Comparison of ENCODE assay signal across 8 mouse cellular contexts in genomic region chr15:90225058-90225575, GRCm38 (mm10). TPM values are rescaled to one million over a fixed set of nuclear protein-coding genes. Genes with fewer than 3 reads are reported as not detected.
A peak's percentile ranks its signal among the peaks of the same experiment; 100 is the strongest.
DNase-seq lines count a peak whose midpoint lies in the region; ATAC-seq and TF ChIP-seq lines count a peak whose summit lies in the region.

No protein-coding gene starts in this region.

- 58% methylated on average over 4 of the region's 4 CpGs for WGBS in intestine, embryonic 14.5 days
- 50% methylated on average over 4 of the region's 4 CpGs for WGBS in liver, postnatal 0 days (ENCODE audit: insufficient replicate concordance)
- WGBS in neural tube, embryonic 13.5 days, result 64% methylated on average over 4 of the region's 4 CpGs

- no peak overlapping the region for H3K27ac ChIP-seq in intestine, embryonic 14.5 days (ENCODE audit: low read depth)
- H3K27ac ChIP-seq in liver, postnatal 0 days (ENCODE audit: low read depth), result no peak overlapping the region
- no peak overlapping the region for H3K27ac ChIP-seq in neural tube, embryonic 13.5 days (replicated peaks)

- no peak overlapping the region for H3K9ac ChIP-seq in intestine, embryonic 14.5 days (ENCODE audit: low read length)
- peak overlapping the region; percentile 72; the same call in 1 of the 2 replicates for H3K9ac ChIP-seq in liver, postnatal 0 days (replicated peaks)
- H3K9ac ChIP-seq in neural tube, embryonic 13.5 days, result peak overlapping the region; percentile 91

- ATAC-seq in erythroblast, adult 5-6 weeks (replicated peaks; ENCODE audit: low FRiP score, poor library complexity, severe bottlenecking), result peak; percentile 76
- no peak for ATAC-seq in intestine, embryonic 14.5 days (replicated peaks; ENCODE audit: low FRiP score, low TSS enrichment, low read depth)
- ATAC-seq in liver, postnatal 0 days, result no peak
- ATAC-seq in neural tube, embryonic 13.5 days (ENCODE audit: low read depth), result no peak

- peaks cover 39% of the 10 kb centered on the region for H3K36me3 ChIP-seq in intestine, embryonic 14.5 days (ENCODE audit: control insufficient read depth, insufficient read depth, low read length)
- H3K36me3 ChIP-seq in liver, postnatal 0 days (replicated peaks; ENCODE audit: insufficient read depth, low read length), result peaks cover 28% of the 10 kb centered on the region
- peaks cover 34% of the 10 kb centered on the region for H3K36me3 ChIP-seq in neural tube, embryonic 13.5 days

- DNase-seq in CD4-positive helper T cell, adult 2 months (ENCODE audit: low read depth, low spot score), result peak; percentile 70
- peak; percentile 42 for DNase-seq in T-cell, adult 2 months (ENCODE audit: low spot score)
- no peak for DNase-seq in intestine, embryonic 14.5 days (ENCODE audit: low spot score)
- peak; percentile 58 for DNase-seq in liver, postnatal 0 days
- DNase-seq in gastrocnemius, postnatal 14 days, result no peak
- no peak for DNase-seq in ovary, adult 18-20 months (ENCODE audit: low spot score)

- no peak for TF ChIP-seq EP300 in liver, postnatal 0 days (IDR thresholded peaks at IDR 0.05; ENCODE audit: low read depth)

- peak overlapping the region; percentile 90 for H3K4me2 ChIP-seq in intestine, embryonic 14.5 days (ENCODE audit: low read length)
- H3K4me2 ChIP-seq in liver, postnatal 0 days (ENCODE audit: low read depth, low read length), result peak overlapping the region; percentile 75
- H3K4me2 ChIP-seq in neural tube, embryonic 13.5 days, result peak overlapping the region; percentile 65

- no peaks in the 10 kb centered on the region for H3K9me3 ChIP-seq in intestine, embryonic 14.5 days (ENCODE audit: control insufficient read depth, low read length)
- H3K9me3 ChIP-seq in liver, postnatal 0 days (ENCODE audit: low read length), result no peaks in the 10 kb centered on the region
- no peaks in the 10 kb centered on the region for H3K9me3 ChIP-seq in neural tube, embryonic 13.5 days

- intact Hi-C loops in gastrocnemius, postnatal 14 days (cut with DNase I; ENCODE audit: low total_unique reads), result no loop called here

- TF ChIP-seq CTCF in liver, postnatal 0 days (IDR thresholded peaks at IDR 0.05; ENCODE audit: low read depth), result peak; percentile 68

- H3K27me3 ChIP-seq in intestine, embryonic 14.5 days (replicated peaks; ENCODE audit: control insufficient read depth, insufficient read depth, low read length), result no peaks in the 10 kb centered on the region
- no peaks in the 10 kb centered on the region for H3K27me3 ChIP-seq in liver, postnatal 0 days (ENCODE audit: insufficient read depth, low read length)
- no peaks in the 10 kb centered on the region for H3K27me3 ChIP-seq in neural tube, embryonic 13.5 days

- peaks cover 9% of the 10 kb centered on the region for H3K4me1 ChIP-seq in intestine, embryonic 14.5 days (replicated peaks; ENCODE audit: control insufficient read depth, insufficient read depth, low read length)
- H3K4me1 ChIP-seq in liver, postnatal 0 days (ENCODE audit: insufficient read depth), result peaks cover 4% of the 10 kb centered on the region; the same call in 1 of the 2 replicates
- H3K4me1 ChIP-seq in neural tube, embryonic 13.5 days (replicated peaks), result peaks cover 27% of the 10 kb centered on the region

- peak overlapping the region; percentile 83 for H3K4me3 ChIP-seq in intestine, embryonic 14.5 days (ENCODE audit: low read depth, low read length)
- peak overlapping the region; percentile 61 for H3K4me3 ChIP-seq in liver, postnatal 0 days (ENCODE audit: low read depth, low read length)
- H3K4me3 ChIP-seq in neural tube, embryonic 13.5 days, result peak overlapping the region; percentile 88

RNA-seq across cellular contexts. Expression of gene Alg10b, which starts 1.0 kb away (rescaled TPM):
- total RNA-seq in erythroblast, adult 5-6 weeks (2015; ENCODE audit: low replicate concordance), result 8.1 and 11.3 TPM in 2 replicates
- 6.0 and 6.7 TPM in 2 replicates for total RNA-seq in erythroblast, adult 5-6 weeks (2017; ENCODE audit: low replicate concordance)
- polyA plus RNA-seq in intestine, embryonic 14.5 days (2014; fragmentation: Nextera tagmentation; extraction: Ambion mirVana), result 31.4 and 33.6 TPM in 2 replicates
- 4.8 and 5.1 TPM in 2 replicates for polyA plus RNA-seq in liver, postnatal 0 days (2015; fragmentation: Nextera tagmentation; extraction: Ambion mirVana)
- polyA plus RNA-seq in neural tube, embryonic 13.5 days (2015; fragmentation: Nextera tagmentation; extraction: Ambion mirVana), result 40.9 and 48.9 TPM in 2 replicates
- total RNA-seq in gastrocnemius, postnatal 14 days (2021), result 10 to 100 TPM; 12.0 to 13.0 TPM

Comparison
In these comparisons a context has a peak if more than half of its experiments do, and no peak if none do; other contexts are left out.
1. DNase-seq: peak in CD4-positive helper T cell, adult 2 months (single experiment), T-cell, adult 2 months (single experiment) and liver, postnatal 0 days (single experiment); none in intestine, embryonic 14.5 days (single experiment), gastrocnemius, postnatal 14 days (single experiment) and ovary, adult 18-20 months (single experiment).
2. Peak in every context shown above with its lines, with median percentiles within 50 percentile points of each other: H3K4me2 ChIP-seq and H3K4me3 ChIP-seq.